Mouse (Mus musculus): ENCODE data around the gene Zfp697. TPM values are rescaled to one million over a fixed set of nuclear protein-coding genes. Genes with fewer than 3 reads are reported as not detected.
A peak's percentile ranks its signal among the peaks of the same experiment; 100 is the strongest.
"Not testable (repeated sequence)": the region's sequence is repeated elsewhere in the genome, so short reads cannot be mapped to it uniquely, and the experiment has no call there.

Gene Zfp697
- polyA plus RNA-seq, 1 experiment from 2014 or later, result 9.9 TPM

DNA sequence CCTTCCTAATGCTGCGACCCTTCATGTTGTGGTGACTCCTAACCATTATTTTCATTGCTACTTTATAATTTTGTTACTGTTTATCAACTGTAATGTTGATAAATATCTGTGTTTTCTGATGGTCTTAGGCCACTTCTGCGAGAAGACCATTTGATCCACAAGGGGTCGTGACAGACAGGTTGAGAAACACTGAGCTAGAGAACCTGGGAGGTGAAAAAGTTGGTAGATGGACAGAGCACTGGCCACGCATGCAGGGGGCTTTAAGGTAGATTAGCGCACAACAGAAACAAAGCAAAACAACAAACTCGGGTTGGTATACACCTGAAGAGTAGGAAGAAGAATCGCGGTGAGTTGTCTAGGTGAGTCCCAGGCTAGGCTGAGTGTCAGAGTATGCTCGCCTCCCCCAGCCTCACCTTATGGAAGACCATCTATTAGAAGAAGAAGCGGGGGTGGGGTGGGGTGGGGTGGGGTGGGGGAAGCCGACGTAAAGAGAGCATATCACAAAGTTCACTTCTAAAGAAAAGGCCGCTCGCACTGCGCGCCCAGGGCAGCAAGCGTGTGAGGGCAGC lies 500 bp upstream of the Zfp697 start:
- H3K36me3 ChIP-seq (ENCODE audit: control insufficient read depth, insufficient read depth, low read length), result no peaks in the 10 kb centered on the region
- peak overlapping the region; percentile 69; the same call in 1 of the 2 replicates for H3K27ac ChIP-seq (ENCODE audit: low read depth)
- peak overlapping the region; percentile 83 for H3K9ac ChIP-seq (ENCODE audit: low read length)
- peaks cover 17% of the 10 kb centered on the region for H3K4me1 ChIP-seq (replicated peaks; ENCODE audit: control insufficient read depth, insufficient read depth, low read length)
- ATAC-seq (replicated peaks; ENCODE audit: low FRiP score, low TSS enrichment, low read depth) (peak; percentile 34), DNase-seq (ENCODE audit: low spot score) (peak; percentile 66)
- H3K4me3 ChIP-seq (ENCODE audit: low read depth, low read length), result peak overlapping the region; percentile 95
- 9% methylated on average over 17 of the region's 17 CpGs for WGBS
- H3K4me2 ChIP-seq (ENCODE audit: low read length), result peak overlapping the region; percentile 98
- H3K9me3 ChIP-seq (ENCODE audit: control insufficient read depth, low read length), result no peaks in the 10 kb centered on the region
- no peaks in the 10 kb centered on the region for H3K27me3 ChIP-seq (replicated peaks; ENCODE audit: control insufficient read depth, insufficient read depth, low read length)

DNA sequence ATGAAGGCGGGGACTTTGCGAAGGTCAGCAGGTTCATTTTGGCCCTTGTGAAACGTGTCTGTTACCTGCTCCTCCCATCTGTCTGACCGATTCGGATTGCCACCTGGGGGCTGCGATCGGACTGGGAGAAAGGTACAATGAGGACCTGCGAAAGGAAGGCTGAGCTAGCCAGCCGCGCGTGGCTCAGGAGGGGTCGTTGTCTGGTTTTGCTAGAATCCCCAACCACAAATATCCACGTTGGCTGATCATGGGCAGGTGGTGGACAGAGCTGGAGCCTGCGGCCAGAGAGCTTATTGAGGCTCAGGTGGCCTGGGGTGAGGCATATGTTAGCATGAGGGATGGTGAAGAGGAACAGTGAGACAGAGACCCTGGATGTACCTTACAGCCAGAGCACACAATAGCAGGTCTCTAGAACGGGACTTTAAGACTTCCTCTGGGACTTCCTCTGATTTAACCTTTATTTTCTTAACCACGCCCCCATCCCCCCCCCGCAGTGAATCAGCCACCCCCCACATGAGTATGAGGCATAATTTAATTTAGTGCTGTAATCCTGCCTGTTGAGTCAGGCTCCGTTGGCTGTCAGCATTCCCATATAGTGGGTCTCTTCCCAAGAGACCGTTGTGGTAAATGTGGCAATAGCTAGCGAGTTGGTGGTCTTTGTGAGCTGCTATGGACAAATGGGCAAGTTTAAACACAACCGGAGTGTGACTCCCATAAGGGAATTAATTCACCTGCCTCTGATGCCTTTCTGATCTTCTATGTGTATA lies 946 bp downstream of the Zfp697 start:
- 11% methylated on average over 21 of the region's 21 CpGs for WGBS
- peaks cover 17% of the 10 kb centered on the region for H3K4me1 ChIP-seq (replicated peaks; ENCODE audit: control insufficient read depth, insufficient read depth, low read length)
- no peak; the same call in 1 of the 2 replicates for ATAC-seq (replicated peaks; ENCODE audit: low FRiP score, low TSS enrichment, low read depth)
- H3K36me3 ChIP-seq (ENCODE audit: control insufficient read depth, insufficient read depth, low read length), result no peaks in the 10 kb centered on the region
- peak overlapping the region; percentile 98 for H3K4me2 ChIP-seq (ENCODE audit: low read length)
- no peak for DNase-seq (ENCODE audit: low spot score)
- H3K9me3 ChIP-seq (ENCODE audit: control insufficient read depth, low read length), result no peaks in the 10 kb centered on the region
- peak overlapping the region; percentile 95 for H3K4me3 ChIP-seq (ENCODE audit: low read depth, low read length)
- peak overlapping the region; percentile 83 for H3K9ac ChIP-seq (ENCODE audit: low read length)
- no peaks in the 10 kb centered on the region for H3K27me3 ChIP-seq (replicated peaks; ENCODE audit: control insufficient read depth, insufficient read depth, low read length)
- H3K27ac ChIP-seq (ENCODE audit: low read depth), result no peak overlapping the region; the same call in 1 of the 2 replicates

DNA sequence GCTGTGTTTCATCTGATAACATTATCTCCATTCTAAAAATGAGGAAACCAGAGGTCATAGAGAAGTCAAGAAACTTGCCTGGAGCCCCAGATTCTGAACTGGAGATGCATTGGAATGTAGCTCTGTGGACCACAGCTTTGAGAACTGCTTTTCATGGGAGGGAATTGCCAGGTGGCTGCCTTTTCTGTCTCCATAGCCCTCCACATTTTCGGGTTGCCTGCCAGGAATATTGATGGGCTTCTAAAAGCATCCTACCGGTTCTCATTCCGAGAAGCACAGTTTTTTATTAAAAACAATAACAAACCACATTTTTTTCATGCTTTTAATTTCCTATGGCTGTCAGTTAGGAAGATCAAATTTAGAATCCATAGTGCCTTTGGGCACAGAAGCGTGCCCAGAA lies 4.8 kb downstream of the Zfp697 start:
- Histone ChIP-seq H3K4me1 (replicated peaks; ENCODE audit: control insufficient read depth, insufficient read depth, low read length) (peaks cover 6% of the 10 kb centered on the region), H3K9ac (ENCODE audit: low read length) (no peak overlapping the region), H3K4me2 (ENCODE audit: low read length) (no peak overlapping the region), H3K27ac (ENCODE audit: low read depth) (no peak overlapping the region), H3K4me3 (ENCODE audit: low read depth, low read length) (no peak overlapping the region), H3K36me3 (ENCODE audit: control insufficient read depth, insufficient read depth, low read length) (no peaks in the 10 kb centered on the region), H3K27me3 (replicated peaks; ENCODE audit: control insufficient read depth, insufficient read depth, low read length) (no peaks in the 10 kb centered on the region), H3K9me3 (ENCODE audit: control insufficient read depth, low read length) (no peaks in the 10 kb centered on the region)
- no peak for DNase-seq (ENCODE audit: low spot score)
- no peak for ATAC-seq (replicated peaks; ENCODE audit: low FRiP score, low TSS enrichment, low read depth)
- WGBS, result 63% methylated on average over 4 of the region's 4 CpGs

DNA sequence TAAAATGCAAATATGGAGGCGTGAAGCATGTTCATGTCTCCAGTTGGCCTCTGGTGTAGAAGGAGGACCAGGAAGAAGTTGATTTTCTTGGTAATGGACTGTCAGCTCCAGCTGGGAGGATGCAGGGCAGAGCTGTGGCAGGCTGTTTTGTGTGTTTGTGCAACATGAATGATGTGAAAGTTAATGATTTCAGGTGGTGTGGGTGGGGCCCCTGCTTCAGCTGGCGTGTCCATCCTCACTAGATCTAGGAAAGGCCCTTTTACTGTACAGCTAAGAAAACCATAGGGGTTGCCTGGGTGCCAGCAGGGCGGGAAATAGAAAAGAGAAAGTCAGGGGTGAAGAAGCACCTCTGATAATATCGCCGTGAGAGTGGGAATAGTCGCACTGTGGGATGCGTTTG lies 5.5 kb downstream of the Zfp697 start:
- WGBS, result 69% methylated on average over 7 of the region's 7 CpGs
- no peak overlapping the region for H3K27ac ChIP-seq (ENCODE audit: low read depth)
- no peak overlapping the region for H3K4me2 ChIP-seq (ENCODE audit: low read length)
- H3K36me3 ChIP-seq (ENCODE audit: control insufficient read depth, insufficient read depth, low read length), result no peaks in the 10 kb centered on the region
- ATAC-seq (replicated peaks; ENCODE audit: low FRiP score, low TSS enrichment, low read depth), result no peak
- no peaks in the 10 kb centered on the region for H3K27me3 ChIP-seq (replicated peaks; ENCODE audit: control insufficient read depth, insufficient read depth, low read length)
- H3K4me3 ChIP-seq (ENCODE audit: low read depth, low read length), result no peak overlapping the region
- H3K4me1 ChIP-seq (replicated peaks; ENCODE audit: control insufficient read depth, insufficient read depth, low read length), result peaks cover 6% of the 10 kb centered on the region
- DNase-seq (ENCODE audit: low spot score), result no peak
- no peak overlapping the region for H3K9ac ChIP-seq (ENCODE audit: low read length)
- H3K9me3 ChIP-seq (ENCODE audit: control insufficient read depth, low read length), result no peaks in the 10 kb centered on the region

DNA sequence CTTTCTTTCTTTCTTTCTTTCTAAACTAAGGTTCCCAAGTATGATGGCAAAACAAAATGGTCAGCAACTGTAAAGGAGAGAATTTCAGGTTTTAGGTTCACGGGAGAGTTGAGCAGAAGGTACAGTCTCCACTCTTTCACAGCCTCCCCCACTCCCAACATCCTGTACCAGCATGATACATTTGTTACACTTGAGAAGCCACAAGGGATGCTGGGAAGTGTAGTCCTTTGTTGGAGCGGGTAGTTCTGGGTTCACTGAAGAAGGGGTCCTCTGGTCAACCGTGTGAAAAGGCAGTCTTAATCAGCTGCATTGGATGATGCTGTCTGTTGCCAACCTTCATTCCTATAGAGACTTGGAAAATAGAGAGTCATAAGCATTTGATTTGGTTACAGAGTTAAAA lies 7.0 kb downstream of the Zfp697 start:
- H3K27me3 ChIP-seq (replicated peaks; ENCODE audit: control insufficient read depth, insufficient read depth, low read length), result no peaks in the 10 kb centered on the region
- no peak overlapping the region for H3K4me2 ChIP-seq (ENCODE audit: low read length)
- H3K4me1 ChIP-seq (replicated peaks; ENCODE audit: control insufficient read depth, insufficient read depth, low read length), result no peaks in the 10 kb centered on the region
- ATAC-seq (replicated peaks; ENCODE audit: low FRiP score, low TSS enrichment, low read depth), result no peak
- no peak overlapping the region for H3K4me3 ChIP-seq (ENCODE audit: low read depth, low read length)
- no peaks in the 10 kb centered on the region for H3K9me3 ChIP-seq (ENCODE audit: control insufficient read depth, low read length)
- H3K9ac ChIP-seq (ENCODE audit: low read length), result no peak overlapping the region
- H3K36me3 ChIP-seq (ENCODE audit: control insufficient read depth, insufficient read depth, low read length), result no peaks in the 10 kb centered on the region
- no peak overlapping the region for H3K27ac ChIP-seq (ENCODE audit: low read depth)
- WGBS, result 62% methylated on average over 3 of the region's 3 CpGs
- DNase-seq (ENCODE audit: low spot score), result no peak

- H3K27me3 ChIP-seq (replicated peaks; ENCODE audit: control insufficient read depth, insufficient read depth, low read length); ATAC-seq (replicated peaks; ENCODE audit: low FRiP score, low TSS enrichment, low read depth): not testable (repeated sequence)
- WGBS, result 89% methylated on average over 9 of the region's 9 CpGs
Observed at GRCm38 (mm10) chr3:98404268-98404895, 22.1 kb downstream of the Zfp697 start.

GRCm38 (mm10) chr3:98405877-98406276 lies 23.6 kb downstream of the Zfp697 start:
- not testable (repeated sequence) for H3K4me2 ChIP-seq (ENCODE audit: low read length); ATAC-seq (replicated peaks; ENCODE audit: low FRiP score, low TSS enrichment, low read depth); H3K9ac ChIP-seq (ENCODE audit: low read length); DNase-seq (ENCODE audit: low spot score); H3K27me3 ChIP-seq (replicated peaks; ENCODE audit: control insufficient read depth, insufficient read depth, low read length); H3K27ac ChIP-seq (ENCODE audit: low read depth); H3K9me3 ChIP-seq (ENCODE audit: control insufficient read depth, low read length); H3K4me1 ChIP-seq (replicated peaks; ENCODE audit: control insufficient read depth, insufficient read depth, low read length); H3K4me3 ChIP-seq (ENCODE audit: low read depth, low read length); H3K36me3 ChIP-seq (ENCODE audit: control insufficient read depth, insufficient read depth, low read length)
- WGBS, result 84% methylated on average over 5 of the region's 6 CpGs

More at GRCm38 (mm10) chr3:98404268-98404895, 22.1 kb downstream of the Zfp697 start:
- H3K9me3 ChIP-seq (ENCODE audit: control insufficient read depth, low read length); H3K9ac ChIP-seq (ENCODE audit: low read length); H3K36me3 ChIP-seq (ENCODE audit: control insufficient read depth, insufficient read depth, low read length); H3K27ac ChIP-seq (ENCODE audit: low read depth); H3K4me1 ChIP-seq (replicated peaks; ENCODE audit: control insufficient read depth, insufficient read depth, low read length); H3K4me2 ChIP-seq (ENCODE audit: low read length); H3K4me3 ChIP-seq (ENCODE audit: low read depth, low read length); DNase-seq (ENCODE audit: low spot score): not testable (repeated sequence)

- DNase-seq (ENCODE audit: low spot score); H3K9ac ChIP-seq (ENCODE audit: low read length); H3K4me2 ChIP-seq (ENCODE audit: low read length); H3K36me3 ChIP-seq (ENCODE audit: control insufficient read depth, insufficient read depth, low read length); H3K9me3 ChIP-seq (ENCODE audit: control insufficient read depth, low read length); H3K27me3 ChIP-seq (replicated peaks; ENCODE audit: control insufficient read depth, insufficient read depth, low read length); H3K4me3 ChIP-seq (ENCODE audit: low read depth, low read length); H3K27ac ChIP-seq (ENCODE audit: low read depth); ATAC-seq (replicated peaks; ENCODE audit: low FRiP score, low TSS enrichment, low read depth); H3K4me1 ChIP-seq (replicated peaks; ENCODE audit: control insufficient read depth, insufficient read depth, low read length): not testable (repeated sequence)
- 69% methylated on average over 12 of the region's 12 CpGs for WGBS
Observed at GRCm38 (mm10) chr3:98406569-98407144, 24.4 kb downstream of the Zfp697 start.

Measured in intestine, embryonic 14.5 days (tissue).